Mouse (Mus musculus): Measurements from ENCODE around the gene Unc93a. TPM values are rescaled to one million over a fixed set of nuclear protein-coding genes. Genes with fewer than 3 reads are reported as not detected.
"Not testable (repeated sequence)": the region's sequence is repeated elsewhere in the genome, so short reads cannot be mapped to it uniquely, and the experiment has no call there.

The Unc93a gene
- 0.05 and 0.08 TPM in 2 replicates for polyA plus RNA-seq (2012; rRNA removed)

DNA sequence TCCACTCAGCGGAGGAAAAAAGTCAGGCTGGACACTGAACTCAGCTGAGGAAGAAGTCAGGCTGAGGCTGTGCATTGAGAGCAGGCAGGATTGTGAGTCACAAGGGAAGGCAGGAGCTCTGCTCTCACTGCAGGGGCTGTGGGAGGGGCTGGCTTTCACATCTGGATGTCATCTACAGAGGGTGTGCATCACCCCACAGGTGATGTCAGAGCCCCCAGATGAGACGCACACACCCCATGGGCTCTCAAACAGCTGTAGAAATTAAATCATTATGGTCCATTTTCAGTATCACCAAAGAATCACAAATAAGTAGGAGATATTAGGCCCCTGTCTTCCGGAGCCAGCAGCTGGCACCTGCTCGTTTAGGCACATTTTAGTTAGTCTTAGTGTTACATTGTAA, at the start of gene Unc93a:
Gene Unc93a (minus strand): TSS at position 101 of the 400 bp plus-strand sequence.
- not testable (repeated sequence) for DNase-seq (ENCODE audit: low read depth)

DNA sequence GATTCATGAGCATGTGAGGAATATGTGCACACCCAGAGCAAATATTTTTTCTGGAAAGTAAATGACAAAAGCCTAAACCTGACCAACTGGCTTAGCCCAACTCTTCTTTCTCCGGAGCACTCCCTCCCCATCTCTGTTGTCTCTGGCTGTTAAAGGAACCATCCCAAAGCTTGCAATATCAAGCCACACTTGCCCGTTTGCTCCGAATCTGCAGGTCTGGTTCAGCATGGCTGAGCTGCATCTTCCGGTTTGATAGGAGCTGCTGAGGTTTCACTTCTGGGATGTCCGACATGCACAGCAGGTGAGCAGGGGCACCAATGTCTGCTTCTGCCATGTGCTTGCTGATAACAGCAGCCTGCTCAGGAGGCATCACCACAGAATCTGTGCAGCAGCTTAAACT, 48.9 kb upstream of the Unc93a start:
- not testable (repeated sequence) for DNase-seq (ENCODE audit: low read depth)

DNA sequence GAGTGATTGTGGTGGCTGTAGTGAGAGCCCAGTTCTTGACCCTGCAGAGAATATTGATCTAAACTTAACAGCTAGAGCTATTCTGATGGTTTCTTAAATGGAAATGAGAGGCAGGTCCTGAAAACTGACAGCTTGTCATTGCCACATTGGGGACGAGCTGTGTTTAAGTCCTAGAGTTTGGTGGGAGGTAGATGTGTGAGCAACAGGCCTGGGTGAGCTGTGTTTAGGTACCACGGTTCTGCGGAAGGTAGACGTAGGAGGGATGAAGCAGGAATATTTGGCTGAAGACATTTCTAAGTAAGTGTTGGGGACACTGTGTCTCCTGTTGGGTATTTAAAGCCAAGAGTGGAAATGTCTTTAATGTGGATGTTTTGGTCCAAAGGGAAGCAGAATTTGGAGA, 47.4 kb upstream of the Unc93a start:
- DNase-seq (ENCODE audit: low read depth), result not testable (repeated sequence)

DNA sequence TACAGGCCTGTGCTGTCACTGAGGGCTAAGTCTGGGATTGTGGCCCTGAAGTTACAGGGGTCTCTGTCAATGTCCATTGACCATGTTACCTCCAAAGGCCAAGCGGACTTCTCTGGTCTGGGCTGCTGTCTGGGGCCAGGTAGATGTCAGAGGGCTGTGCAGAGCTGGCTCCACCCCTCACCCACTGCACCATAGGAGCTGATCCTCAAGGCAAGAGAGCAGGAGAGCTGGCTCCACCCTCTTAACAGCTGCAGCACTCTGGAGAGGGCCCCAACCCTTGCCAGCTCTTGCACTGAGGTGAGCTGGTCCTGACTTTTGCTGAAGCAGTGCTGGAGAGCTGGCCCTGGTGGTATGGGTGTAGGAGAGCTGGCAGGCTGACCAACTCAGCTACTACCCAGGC, 46.2 kb upstream of the Unc93a start:
- DNase-seq (ENCODE audit: low read depth), result not testable (repeated sequence)

DNA sequence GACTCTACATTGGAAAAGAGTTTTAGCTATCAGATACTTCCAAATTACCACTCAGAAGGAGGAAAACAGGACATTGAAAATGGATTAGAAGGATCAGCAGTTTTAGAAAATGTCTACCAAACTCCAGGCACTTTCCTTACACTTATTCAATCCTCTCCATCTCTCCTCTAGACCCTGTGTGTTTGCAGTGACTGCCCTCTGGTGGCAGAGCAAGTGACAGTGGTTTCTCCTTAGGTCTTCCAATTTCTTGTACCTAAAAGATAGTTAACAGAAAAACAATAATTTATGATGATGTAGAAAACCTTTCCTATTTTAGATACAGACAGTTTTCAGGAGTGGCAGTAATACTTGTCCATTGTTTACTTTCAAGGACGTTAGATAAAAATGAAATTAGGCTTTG, 44.0 kb upstream of the Unc93a start:
- DNase-seq (ENCODE audit: low read depth), result not testable (repeated sequence)

DNA sequence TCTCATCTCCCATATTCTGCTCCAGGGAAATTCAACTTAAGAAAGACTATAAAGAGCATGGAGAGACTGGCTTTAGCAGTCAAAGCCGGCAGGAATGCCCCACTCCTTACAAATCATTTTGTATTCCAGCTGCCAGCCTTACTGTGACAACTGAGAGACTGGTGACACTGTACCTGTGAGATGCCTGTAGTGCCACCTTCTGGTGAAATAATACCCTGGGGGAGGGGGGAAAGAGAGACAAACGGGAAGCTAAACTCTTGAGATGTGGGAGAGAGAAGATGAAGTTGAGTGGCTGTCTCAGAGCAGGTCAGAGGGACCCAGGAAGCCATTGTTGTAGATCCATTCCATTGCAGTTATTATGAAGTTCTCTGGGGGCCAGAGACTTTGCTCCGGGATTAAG, 42.4 kb upstream of the Unc93a start:
- DNase-seq (ENCODE audit: low read depth), result not testable (repeated sequence)

DNA sequence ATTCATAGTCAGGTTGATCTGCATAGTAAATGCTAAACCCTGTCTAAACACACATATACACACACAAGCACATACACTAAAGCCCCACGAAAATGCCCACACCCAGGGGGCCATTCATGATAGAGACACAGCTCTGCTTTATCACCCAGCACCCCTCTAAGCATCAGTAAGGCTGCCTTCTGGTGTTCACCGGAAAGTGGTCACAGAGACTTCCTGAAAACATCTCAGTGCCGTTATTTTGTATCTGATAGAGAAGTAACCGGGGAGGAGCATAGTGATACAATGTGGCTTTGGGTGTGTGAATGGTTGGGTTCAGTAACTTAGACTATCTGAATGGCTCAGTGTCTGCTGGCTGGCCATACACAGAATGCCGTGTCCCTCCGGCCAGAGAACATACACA, 42.0 kb upstream of the Unc93a start:
- not testable (repeated sequence) for DNase-seq (ENCODE audit: low read depth)

DNA sequence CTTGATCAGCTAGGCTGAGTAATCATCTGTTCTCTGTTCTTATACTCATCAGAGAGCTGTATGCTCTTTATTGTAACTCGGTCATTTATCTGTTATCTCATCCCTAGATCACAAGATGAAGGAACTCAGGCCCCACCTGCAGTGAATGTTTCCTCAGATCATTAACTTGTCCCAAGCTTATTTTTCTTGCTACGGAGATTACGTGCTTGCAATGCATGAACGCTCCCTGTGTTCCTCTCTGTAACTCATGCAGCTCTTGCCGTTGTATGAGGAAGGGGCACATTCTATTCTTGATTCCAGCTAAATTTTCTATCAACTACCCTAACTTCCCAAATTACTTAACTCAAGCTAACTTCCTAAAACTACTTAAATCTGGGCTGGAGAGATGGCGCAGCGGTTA, 14.5 kb upstream of the Unc93a start:
- not testable (repeated sequence) for DNase-seq (ENCODE audit: low read depth)

DNA sequence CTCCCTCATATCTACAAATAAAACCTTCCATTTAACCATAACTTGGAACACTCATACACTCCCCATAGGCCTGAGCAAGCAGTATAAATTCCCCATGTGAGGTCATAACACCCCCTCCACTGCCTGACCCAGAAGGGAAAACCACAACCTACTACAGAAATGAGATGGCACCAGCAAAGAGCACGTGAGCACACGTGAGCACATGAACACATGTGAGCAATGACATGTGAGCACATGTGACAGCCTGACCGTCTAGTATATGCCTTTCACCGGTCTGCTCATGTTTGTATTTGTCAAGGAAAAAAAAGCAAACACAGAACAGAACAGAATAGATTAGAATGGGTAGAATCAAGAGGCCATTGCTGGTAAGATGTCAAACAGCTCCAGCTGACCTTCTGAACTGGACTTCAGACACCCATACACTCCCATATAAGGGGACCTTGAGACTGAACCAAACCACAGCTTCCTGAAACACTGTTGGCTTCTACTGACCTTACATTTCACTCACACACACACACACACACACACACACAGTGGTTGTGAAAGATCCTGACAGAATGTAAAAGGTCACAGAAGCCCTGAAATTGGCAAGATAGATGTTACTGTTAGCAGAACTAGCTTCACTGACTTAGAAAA, 13.1 kb upstream of the Unc93a start:
- DNase-seq (ENCODE audit: low read depth), result not testable (repeated sequence)

DNA sequence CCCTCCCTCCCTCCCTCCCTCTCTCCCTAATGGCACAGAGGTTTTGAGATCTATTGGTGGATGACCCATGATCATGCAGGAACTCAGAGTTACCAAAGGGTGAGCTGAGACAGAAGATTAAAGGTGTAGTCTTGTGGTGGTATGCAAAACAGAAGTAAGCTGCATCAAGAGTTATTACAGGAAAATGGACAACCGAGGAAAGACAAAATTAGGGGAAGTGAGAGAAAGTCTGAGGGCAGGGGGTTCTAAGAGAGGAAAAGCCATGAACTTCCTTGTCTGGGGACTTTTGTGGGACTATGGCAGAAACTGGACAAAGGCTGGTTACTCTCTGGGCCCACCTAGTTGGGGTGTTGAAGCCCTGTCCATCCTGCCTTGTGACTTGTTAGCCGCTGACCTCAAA, 11.1 kb upstream of the Unc93a start:
- not testable (repeated sequence) for DNase-seq (ENCODE audit: low read depth)

DNA sequence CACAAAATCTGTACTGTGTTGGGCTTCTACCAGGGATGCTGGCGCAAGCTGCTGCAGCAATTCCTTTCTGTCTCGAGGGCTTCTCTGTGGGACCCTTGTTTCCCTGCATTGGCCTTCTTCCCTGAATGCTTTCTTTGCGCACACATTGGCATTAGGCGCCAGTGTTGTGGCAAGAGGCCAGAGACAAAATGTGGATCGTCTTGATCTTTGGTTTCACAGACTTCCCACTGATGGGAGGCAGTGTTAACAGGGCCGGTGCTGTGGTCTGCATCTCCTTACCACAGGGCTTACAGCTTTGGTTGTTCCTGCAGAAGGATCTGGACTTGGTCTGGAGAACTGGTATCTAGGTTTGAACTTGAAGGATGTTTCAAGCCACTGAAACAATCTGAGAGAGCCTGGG, 3.7 kb upstream of the Unc93a start:
- not testable (repeated sequence) for DNase-seq (ENCODE audit: low read depth)

DNA sequence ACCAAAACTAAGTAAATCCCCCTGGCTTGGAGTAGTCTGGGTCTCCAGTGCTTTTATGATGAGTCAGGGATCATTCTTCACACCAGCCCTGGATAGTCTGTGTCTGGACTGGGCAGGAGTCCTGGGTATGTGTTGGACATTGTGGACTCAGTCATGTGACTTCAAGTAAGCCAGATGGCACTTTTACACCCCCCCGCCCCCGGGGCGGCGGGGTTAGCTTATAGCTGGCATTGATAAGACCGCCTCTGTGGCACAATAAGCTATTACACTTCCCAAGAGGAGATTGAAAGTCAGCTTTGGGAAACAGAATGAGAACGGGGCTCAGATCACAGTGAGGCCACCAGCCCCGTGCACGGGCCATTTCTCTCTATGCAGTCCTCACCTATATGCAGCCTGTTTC, 742 bp upstream of the Unc93a start:
- peak; percentile 0 for DNase-seq (ENCODE audit: low read depth)

DNA sequence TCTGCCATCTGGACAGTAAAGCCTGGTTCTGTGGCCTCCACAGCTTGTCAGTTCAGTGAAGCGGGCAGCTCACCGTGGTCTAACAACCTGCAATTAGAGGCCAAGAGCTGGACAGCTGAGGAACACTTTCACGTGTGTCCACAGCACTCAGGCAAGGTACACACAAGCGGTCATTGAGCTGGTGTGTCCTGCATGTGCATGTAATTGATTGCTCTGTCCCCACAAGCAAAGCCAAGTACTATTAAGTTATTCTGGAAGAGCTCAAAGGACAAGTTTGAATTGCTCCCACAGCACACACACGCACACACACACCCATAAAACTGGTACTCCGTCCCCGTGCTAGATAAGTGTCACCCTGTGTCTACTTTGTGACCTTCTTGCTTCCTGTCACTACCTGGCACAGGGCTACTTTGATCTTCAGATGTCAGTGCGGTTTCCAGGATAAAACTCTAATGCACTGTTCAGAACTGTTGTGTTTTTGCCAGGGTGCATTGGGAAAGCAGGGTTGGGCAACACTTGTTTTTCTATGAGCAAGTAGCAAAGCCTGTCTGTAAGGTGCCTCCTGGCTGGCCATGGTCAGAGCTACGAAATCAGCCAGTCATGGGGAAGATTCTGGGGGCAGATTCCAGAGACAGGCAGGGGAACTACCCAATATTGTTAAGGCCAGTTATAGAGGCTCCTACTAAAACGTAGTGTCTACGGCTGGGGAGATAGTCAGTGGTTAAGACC, 1.7 kb downstream of the Unc93a start:
- not testable (repeated sequence) for DNase-seq (ENCODE audit: low read depth)

DNA sequence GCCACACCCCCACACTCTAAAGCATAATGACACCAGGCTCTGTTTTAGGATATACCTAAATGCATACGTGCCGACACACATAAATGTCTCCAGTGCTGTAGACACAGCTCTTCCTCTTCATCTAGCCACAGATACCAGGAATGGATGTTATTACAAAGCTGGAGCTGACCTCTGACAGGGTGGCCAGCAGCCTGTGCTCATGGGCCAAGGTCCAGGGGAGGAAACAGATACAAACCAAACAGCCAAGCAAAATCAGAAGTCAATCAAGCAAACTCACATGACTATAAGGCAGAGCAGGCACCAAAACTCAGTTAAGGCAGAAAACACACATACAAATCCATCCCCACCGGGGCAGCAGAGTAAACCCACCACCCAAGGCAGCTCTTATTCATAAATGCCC, 2.3 kb downstream of the Unc93a start:
- DNase-seq (ENCODE audit: low read depth), result not testable (repeated sequence)

DNA sequence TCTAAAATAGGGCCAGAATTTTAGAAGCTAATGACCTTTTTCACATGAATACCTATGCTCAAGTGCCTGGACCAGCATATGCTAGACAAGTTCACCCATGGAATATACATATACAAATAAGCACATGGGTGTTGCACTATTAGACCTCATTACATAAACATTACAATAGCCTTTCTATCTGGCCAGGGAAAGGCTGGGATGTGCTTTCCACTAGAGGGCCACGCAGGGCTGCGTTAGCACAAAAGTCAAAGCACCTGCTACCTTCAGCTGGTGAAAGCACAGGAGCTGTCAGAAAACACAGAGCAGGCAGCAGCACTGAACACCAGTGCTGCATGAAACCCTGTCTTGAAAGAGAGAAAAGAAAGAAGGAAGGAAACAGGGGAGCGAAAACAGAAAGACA, 7.4 kb downstream of the Unc93a start:
- not testable (repeated sequence) for DNase-seq (ENCODE audit: low read depth)

DNA sequence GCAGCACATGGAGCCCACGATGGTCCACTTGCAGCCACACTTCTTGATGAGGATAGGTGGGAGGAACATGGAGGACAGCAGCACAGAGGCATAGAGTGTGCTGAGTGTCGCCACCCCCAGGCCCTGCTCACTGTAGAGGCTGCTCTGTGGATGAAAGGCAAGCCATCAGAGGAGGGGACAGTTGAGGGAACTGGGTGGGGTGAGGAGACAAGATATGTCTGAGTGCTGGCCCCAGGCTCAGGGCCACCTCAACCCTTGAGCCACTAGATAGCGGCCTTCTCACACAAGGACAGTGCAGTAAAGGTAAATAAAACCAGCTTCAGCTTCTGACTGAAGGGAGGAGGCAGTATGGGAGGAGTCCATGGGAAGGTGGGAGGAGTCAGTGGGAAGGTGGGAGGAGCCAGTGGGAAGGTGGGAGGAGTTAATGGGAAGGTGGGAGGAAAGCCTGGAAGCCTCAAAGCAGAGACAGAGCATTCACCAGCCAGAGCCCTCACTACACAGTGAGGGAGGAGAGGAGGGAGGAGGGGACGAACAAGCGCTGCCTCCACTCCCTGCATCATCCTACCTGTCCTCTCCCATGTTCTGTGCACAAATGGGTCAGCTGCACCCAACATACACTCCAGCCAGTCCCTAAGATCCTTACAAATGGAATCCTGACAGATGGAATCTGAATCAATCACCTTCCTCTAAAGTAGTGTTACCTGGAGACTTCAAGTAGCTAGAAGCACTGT, 8.1 kb downstream of the Unc93a start:
- DNase-seq (ENCODE audit: low read depth), result not testable (repeated sequence)

DNA sequence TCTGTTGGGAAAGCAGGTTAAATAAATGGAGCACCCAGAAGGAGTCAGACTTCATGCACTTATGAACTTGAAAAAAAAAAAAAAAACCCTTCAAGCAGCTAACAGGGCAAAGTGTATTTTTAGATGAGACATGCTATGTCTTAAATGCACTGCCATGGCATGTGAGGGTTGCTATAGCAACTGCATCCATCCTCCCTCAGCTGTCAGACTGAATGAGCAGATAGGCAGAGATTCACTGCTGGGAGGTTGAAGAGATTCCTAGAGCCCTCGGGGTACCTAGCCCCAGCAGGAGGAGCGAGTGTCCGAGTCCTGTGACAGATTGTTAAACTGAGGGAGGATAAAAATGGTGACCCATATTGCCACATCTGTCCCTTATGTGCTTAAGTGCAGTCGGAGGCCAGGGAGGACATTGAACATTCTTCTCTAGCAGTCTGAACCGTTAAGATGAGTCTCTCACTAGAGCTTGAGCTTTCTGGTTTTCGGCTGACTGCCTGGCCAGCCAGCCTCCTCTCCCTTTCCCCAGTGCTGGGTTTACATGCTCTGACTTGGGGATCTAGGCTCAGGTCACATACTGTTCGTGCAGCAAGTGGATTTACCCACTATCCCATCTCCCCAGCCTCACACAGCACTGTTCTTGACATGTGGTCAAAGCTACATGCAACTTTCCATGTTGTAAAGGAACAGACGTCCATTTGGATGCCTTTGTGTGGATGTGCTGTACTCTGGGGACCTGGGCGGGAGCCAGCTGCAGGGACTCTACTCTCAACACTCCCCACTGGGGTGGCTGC, 18.9 kb downstream of the Unc93a start:
- DNase-seq (ENCODE audit: low read depth), result not testable (repeated sequence)

DNA sequence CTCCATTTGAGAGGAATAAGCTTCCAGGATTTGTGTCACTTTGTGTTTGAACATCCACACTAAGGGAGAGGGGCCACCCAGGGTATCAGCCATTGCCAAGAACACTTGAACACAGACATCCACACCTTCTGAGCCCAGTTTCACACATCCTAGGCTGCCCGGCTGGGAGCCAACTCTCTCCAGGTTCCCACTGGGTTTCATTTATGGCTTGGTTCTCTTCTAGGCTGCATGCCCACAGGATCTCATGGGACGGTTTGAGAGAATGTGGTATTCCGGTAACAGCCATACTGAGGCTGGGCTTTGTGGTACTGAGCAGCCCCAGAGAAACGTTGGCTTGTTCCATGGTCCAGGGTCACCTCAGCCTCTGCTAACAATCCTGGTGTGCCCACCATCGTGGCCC, 25.0 kb downstream of the Unc93a start:
- peak; percentile 25 for DNase-seq (ENCODE audit: low read depth)

DNA sequence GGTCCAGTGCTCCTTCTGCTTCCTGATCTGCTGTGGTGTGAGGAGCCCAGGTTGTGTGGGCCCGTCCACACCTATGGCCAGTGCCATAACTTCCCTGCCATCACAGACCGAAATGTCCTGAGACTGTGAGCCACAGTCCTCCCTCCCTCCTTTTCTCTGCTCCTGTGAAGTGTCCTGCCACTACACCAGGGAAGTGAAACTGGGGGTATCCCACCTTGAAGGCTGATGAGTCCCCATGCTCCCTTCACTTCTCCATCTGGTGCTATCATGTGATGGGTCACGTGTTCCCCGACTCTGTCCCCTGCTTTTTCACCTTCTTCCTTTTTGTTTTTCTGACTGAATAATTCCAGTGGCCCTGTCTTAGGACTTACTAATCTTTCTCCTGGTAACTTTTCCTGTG, 38.6 kb downstream of the Unc93a start:
- DNase-seq (ENCODE audit: low read depth), result not testable (repeated sequence)

DNA sequence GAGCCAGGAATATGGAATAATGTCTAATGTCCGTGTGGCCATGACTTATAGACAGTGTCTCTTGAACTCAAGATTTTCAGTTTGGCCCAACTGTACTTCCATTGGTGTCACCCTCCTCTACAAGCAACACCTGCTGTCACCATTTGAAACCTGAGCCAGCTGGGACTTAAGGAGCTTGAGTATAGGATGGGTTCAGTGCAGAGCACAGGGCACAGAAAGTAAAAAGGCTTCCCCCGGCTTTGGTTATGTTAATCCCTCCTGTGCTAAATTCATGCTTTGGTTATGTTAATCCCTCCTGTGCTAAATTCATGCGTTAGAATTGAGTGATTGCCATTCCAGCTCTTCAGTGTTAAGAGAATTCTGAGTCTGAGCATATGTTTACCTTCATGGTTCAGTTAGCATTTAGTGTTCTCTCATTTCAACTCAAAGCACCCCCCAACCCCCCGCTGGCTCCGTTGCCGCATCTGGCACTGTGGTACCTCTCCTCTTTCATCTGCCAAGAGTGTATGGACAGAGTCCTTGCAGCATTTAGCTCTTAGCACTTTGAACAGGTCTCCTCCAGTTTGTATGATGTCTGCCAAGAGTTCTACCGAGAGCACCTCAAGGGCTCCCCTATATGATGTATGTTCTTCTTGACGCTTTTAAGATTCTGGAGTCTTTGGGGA, 39.4 kb downstream of the Unc93a start:
- DNase-seq (ENCODE audit: low read depth), result peak; percentile 24

Data from brain, embryonic 14.5 days (tissue).